Mouse (Mus musculus) Patski (cell line): Measurements from ENCODE around the gene Rab17. TPM values are rescaled to one million over a fixed set of nuclear protein-coding genes. Genes with fewer than 3 reads are reported as not detected.

Experiments
- ATAC-seq: fragments of 100-300 bp; one replicate; pipeline ENCODE4 v1.8.0; 2021
- CTCF ChIA-PET: fragments of 350-600 bp; sonication (Branson Sonifier 250); formaldehyde crosslinking; loops from one replicate; lab custom pipeline; 2022; ENCODE audit warnings: inconsistent platforms; lab: Charles Lee
- POLR2A ChIA-PET: fragments of 350-600 bp; sonication (Branson Sonifier 250); formaldehyde crosslinking; loops from one replicate; lab custom pipeline; 2022; ENCODE audit warnings: antibody characterized with exemption, inconsistent platforms; lab: Charles Lee
- DNase-seq: peaks from one replicate; pipeline ENCODE4 v3.0.0-alpha.2; 2011; ENCODE audit warnings: low read depth, low spot score
- H3K27me3 ChIP-seq: fragments of 371-371 bp; one replicate; pipeline ENCODE4 v1.5.1; 2021
- CTCF ChIP-seq: fragments of 100-300 bp; IDR thresholded peaks from one replicate; pipeline ENCODE4 v1.5.1; 2021
- in situ Hi-C: fragments of 300-500 bp; cut with MboI; formaldehyde crosslinking; loops from 3 replicates; pipeline ENCODE4 v1.11.1; 2018; ENCODE audit warnings: low pct_unique_long_range_greater_than_20kb, mixed read lengths
- polyA plus RNA-seq: library from polyadenylated mRNA; unstranded; gene quantifications from one replicate; pipeline ENCODE4 v1.2.3, GENCODE M21; 2021

Rab17 gene
- polyA plus RNA-seq, 1 experiment from 2014 or later = 1.3 TPM

DNA sequence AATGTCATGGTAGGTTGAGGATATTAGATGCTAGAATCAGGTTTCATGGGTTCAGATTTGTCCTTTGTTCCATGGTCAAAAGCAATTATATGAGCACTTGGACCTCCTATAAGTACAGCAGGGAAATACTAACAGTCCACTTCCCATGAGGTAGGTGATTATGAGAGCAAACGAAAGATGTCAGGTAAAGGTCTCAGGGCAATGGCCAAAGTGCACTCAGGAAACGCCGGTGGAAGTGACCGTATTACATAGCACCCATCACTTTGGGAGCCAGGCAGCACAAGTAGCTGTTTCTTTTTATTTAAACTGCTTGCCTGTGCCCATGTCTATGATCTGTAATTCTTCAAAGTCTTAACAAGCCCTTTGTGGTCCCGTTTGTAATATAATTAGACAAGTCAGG lies 36.6 kb upstream of the Rab17 start:
- in situ Hi-C loops = no loop called here
- ATAC-seq (no peak), DNase-seq (no peak)
- no peaks in the 10 kb centered on the region for H3K27me3 ChIP-seq
- CTCF ChIA-PET = no interaction called here
- POLR2A ChIA-PET = no interaction called here
- TF ChIP-seq CTCF = no peak

GRCm38 (mm10) chr1:91003522-91004253 lies 34.2 kb upstream of the Rab17 start:
- H3K27me3 ChIP-seq = no peaks in the 10 kb centered on the region
- ATAC-seq (no peak), DNase-seq (no peak)
- ChIA-PET CTCF (no interaction called here), POLR2A (interaction anchor here (1.2 kb wide), 1 partner anchor 12 kb away, joined by 3 read pairs; no protein-coding TSS in a partner anchor)
- no peak for TF ChIP-seq CTCF
- in situ Hi-C loops = no loop called here

DNA sequence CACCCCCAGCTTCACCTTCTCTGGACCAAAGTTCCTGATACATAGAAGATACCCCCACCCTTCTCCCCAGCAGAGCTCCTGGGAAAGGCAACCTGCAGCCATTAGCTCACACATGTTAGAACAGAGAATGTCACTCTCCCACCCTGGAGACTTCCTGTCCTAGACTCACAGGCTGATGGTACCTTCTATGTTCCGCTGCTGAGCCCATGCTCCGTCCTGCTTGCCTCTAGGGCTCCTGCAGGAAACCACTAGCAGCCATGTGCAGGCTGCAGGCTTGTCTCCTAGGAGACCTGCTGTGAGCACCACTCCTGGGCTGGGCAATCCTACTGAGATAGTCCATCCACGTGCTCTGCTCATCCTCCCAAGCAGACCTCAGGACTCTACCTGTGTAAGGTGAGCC lies 33.2 kb upstream of the Rab17 start:
- TF ChIP-seq CTCF = no peak
- ATAC-seq (no peak), DNase-seq (no peak)
- ChIA-PET POLR2A (interaction anchor here (1.2 kb wide), 1 partner anchor 13 kb away, joined by 3 read pairs; no protein-coding TSS in a partner anchor), CTCF (no interaction called here)
- in situ Hi-C loops = no loop called here
- H3K27me3 ChIP-seq = no peaks in the 10 kb centered on the region

- ChIA-PET POLR2A (no interaction called here), CTCF (no interaction called here)
- TF ChIP-seq CTCF = no peak
- no peak for DNase-seq
- in situ Hi-C loops = no loop called here
- H3K27me3 ChIP-seq = no peaks in the 10 kb centered on the region
- no peak for ATAC-seq
Observed at GRCm38 (mm10) chr1:91001871-91002539, 32.5 kb upstream of the Rab17 start.

- TF ChIP-seq CTCF = no peak
- DNase-seq = no peak
- in situ Hi-C loops = no loop called here
- CTCF ChIA-PET = no interaction called here
- ATAC-seq = no peak
- H3K27me3 ChIP-seq = no peaks in the 10 kb centered on the region
- POLR2A ChIA-PET = no interaction called here
Observed at GRCm38 (mm10) chr1:91001101-91001500, 31.6 kb upstream of the Rab17 start.

DNA sequence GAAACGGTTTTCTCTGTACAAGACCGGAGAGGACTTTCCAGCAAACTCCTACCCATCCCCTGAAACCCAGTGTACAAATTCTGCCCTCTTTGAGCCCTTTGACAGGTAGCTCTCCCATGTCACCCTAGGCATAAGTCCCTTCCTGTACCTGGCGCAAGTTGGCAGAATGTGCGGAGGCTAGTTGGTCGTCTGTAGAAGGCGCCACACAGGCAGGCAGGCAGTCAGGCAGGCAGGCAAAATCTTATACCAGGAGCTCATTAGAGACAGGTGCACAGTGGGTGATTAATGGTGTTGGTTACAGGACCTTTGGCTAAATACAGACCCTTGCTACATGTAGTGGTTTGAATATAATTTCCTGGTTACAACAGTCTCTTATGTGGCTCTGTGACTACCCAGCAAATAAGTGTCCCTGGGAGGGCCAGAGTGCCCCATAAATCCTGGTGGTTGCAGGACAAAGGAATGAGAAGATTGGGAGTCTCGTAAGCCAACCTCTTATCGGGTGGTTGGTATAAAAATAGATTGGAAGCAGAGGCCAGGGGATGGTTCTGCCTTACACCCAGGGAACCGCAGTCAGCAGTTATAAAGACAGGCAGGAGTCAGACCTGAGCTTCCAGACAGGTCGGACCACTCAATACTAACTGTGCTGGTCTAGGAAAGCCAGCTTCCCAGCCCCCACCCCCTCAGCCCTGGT lies 30.6 kb upstream of the Rab17 start:
- no peaks in the 10 kb centered on the region for H3K27me3 ChIP-seq
- POLR2A ChIA-PET = no interaction called here
- ATAC-seq (no peak), DNase-seq (no peak)
- in situ Hi-C loops = no loop called here
- TF ChIP-seq CTCF = no peak
- CTCF ChIA-PET = interaction anchor here (1.1 kb wide), 1 partner anchor 10 kb away, joined by 3 read pairs; no protein-coding TSS in a partner anchor

DNA sequence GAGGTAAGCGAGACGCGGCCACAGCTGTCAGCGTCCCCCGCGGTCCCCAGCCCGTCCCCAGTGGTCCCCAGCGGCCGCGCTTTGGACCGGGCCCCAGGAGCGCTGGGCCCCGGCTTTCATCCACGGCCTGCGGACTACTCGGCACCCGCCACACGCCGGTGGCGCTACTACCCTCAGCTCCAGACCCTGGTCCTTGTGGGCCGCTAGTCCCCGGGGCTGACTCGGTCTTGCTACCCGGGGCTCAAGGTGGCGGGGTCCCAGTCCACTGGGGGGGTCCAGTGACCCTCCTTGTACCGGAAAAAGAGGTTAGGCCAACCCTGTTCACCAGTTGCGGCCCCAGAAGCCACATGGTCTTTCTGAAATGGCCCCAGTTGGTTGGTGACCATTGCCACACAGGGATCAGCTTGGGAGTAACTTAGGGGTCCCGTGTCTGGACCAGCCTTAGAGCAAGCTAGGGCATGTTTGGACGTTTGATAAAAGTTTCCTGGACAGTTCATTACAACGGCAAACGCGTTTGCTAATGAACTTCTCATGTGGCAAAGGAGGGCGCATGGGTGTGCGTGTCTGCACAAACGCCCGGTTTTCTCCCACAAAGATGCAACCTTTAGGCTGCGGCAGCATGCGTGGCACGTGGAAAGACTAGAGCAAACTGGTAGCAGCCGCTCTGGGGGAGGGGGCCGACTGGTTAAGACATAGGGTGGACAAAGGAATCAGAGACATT lies 29.6 kb upstream of the Rab17 start:
- ChIA-PET CTCF (interaction anchor here (1.1 kb wide), 1 partner anchor 11 kb away, joined by 3 read pairs; no protein-coding TSS in a partner anchor), POLR2A (interaction anchor here (0.8 to 1.6 kb wide), 6 partner anchors 9 to 87 kb away, joined by 3 to 14 read pairs (median 4); no protein-coding TSS in a partner anchor)
- DNase-seq (no peak), ATAC-seq (peak; percentile 52)
- TF ChIP-seq CTCF = no peak
- no peaks in the 10 kb centered on the region for H3K27me3 ChIP-seq
- in situ Hi-C loops = no loop called here

GRCm38 (mm10) chr1:90998268-90998890 lies 28.9 kb upstream of the Rab17 start, which contains the start of gene Lrrfip1:
Lrrfip1 (plus strand) TSS chr1:90998737.
- POLR2A ChIA-PET = interaction anchor here (0.8 to 1.6 kb wide), 7 partner anchors 10 to 88 kb away, joined by 3 to 14 read pairs (median 3); no protein-coding TSS in a partner anchor
- in situ Hi-C loops = no loop called here
- no peak for TF ChIP-seq CTCF
- no peak for DNase-seq
- no peaks in the 10 kb centered on the region for H3K27me3 ChIP-seq
- CTCF ChIA-PET = interaction anchor here (0.9 kb wide), 1 partner anchor 69 kb away, joined by 3 read pairs; no protein-coding TSS in a partner anchor
- ATAC-seq = peak; percentile 44

GRCm38 (mm10) chr1:90997641-90998040 lies 28.2 kb upstream of the Rab17 start:
- ATAC-seq (no peak), DNase-seq (no peak)
- no peaks in the 10 kb centered on the region for H3K27me3 ChIP-seq
- in situ Hi-C loops = no loop called here
- ChIA-PET POLR2A (interaction anchor here (0.9 to 1.6 kb wide), 5 partner anchors 11 to 27 kb away, joined by 3 to 14 read pairs (median 3); no protein-coding TSS in a partner anchor), CTCF (interaction anchor here (0.9 kb wide), 1 partner anchor 70 kb away, joined by 3 read pairs; no protein-coding TSS in a partner anchor)
- no peak for TF ChIP-seq CTCF
